Mouse (Mus musculus): ENCODE measurements around the gene Ankrd44.

GRCm38 (mm10) chr1:54596151-54596550 lies 330.0 kb downstream of the Ankrd44 start:
- no peak for TF ChIP-seq POLR2A (IDR thresholded peaks at IDR 0.05; ENCODE audit: control insufficient read depth, low read depth, low read length)
- no peak for TF ChIP-seq CTCF (IDR thresholded peaks at IDR 0.05; ENCODE audit: control insufficient read depth, insufficient read depth, insufficient replicate concordance, low read depth, low read length)

All from testis, adult 2 months (tissue).